Mouse (Mus musculus): ENCODE data around the gene Sag.

DNA sequence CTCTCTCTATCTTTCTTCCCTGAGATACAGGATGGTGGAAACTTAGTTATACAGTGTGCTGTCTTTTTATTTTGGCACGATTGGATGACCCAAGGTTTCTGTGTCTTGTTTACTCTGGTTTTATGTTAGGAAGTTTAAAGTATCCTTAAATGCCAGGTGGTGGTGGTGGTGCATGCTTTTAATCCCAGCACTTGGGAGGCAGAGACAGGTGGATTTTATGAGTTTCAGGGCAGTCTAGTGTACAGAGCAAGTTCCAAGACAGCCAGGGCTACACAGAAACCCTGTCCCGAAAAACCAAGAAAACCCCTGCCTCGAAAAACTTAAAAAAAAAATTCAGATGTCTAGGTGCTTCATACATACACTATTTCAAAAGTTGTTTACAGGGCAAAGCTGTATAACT is 75.6 kb downstream of the Sag start:
- TF ChIP-seq CTCF (IDR thresholded peaks at IDR 0.05; ENCODE audit: low read depth) (no peak), EP300 (optimal IDR thresholded peaks at IDR 0.05) (no peak)

All from stomach, postnatal 0 days (tissue).